Mouse (Mus musculus): ENCODE measurements around the gene Klhl21. TPM values are rescaled to one million over a fixed set of nuclear protein-coding genes. Genes with fewer than 3 reads are reported as not detected.

Gene Klhl21
- polyA plus RNA-seq, 1 experiment from 2014 or later = 12.5 TPM

DNA sequence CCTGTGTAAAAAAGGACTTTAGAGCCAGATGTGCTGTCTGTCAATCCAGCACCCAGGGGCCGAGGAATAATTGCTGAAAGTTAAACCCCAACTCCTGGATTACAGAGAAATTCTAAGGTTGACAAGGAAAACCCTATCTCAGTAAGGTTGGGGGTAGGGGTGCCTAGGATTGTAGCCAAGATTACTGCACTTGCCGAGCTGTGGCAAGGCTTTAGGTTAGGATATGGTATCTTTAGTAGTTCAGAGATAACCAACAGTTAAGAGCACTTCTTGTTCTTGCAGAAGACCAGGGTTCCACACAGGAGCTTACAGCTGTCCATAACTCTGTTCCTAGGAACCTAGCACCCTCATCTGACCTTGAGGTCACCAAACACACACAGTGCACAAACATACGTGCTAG, 10.9 kb upstream of the Klhl21 start:
- Histone ChIP-seq H3K4me1 (peaks cover 32% of the 10 kb centered on the region), H3K27me3 (no peaks in the 10 kb centered on the region), H3K4me2 (peak overlapping the region; percentile 88), H3K9me3 (replicated peaks) (no peaks in the 10 kb centered on the region), H3K4me3 (replicated peaks) (peak overlapping the region; percentile 98), H3K36me3 (peaks cover 11% of the 10 kb centered on the region), H3K9ac (0 out of 2 replicates have a peak overlapping the region, but pooled peaks have one; percentile 80), H3K27ac (no peak overlapping the region)
- no peak for ATAC-seq (replicated peaks; ENCODE audit: low FRiP score)
- WGBS = 72% methylated on average over 3 of the region's 3 CpGs

DNA sequence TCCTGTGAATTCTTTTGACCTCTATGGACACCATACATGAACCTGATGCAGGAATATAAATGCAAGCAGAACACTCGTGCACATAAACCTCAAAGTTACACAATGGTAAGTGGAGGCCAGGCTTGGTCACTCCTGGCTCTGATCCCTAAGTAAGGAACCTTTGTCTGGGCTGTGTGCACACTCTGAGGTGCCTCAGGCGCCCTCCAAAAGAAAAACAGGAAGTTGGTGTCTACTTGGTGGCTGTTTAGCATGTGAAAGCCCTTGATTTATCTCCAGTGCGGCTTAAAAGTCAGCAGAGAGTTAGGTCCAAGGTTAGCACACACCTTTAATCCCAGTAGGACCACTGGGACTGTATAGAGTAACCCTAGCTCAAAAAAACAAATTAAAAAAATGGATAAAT, 9.1 kb upstream of the Klhl21 start:
- H3K4me2 ChIP-seq = no peak overlapping the region
- H3K36me3 ChIP-seq = no peaks in the 10 kb centered on the region
- peaks cover 17% of the 10 kb centered on the region for H3K4me1 ChIP-seq
- no peak for ATAC-seq (replicated peaks; ENCODE audit: low FRiP score)
- no peak overlapping the region for H3K9ac ChIP-seq
- 57% methylated on average over 3 of the region's 3 CpGs for WGBS
- H3K4me3 ChIP-seq (replicated peaks) = no peak overlapping the region
- no peaks in the 10 kb centered on the region for H3K27me3 ChIP-seq
- H3K9me3 ChIP-seq (replicated peaks) = no peaks in the 10 kb centered on the region
- no peak overlapping the region for H3K27ac ChIP-seq

DNA sequence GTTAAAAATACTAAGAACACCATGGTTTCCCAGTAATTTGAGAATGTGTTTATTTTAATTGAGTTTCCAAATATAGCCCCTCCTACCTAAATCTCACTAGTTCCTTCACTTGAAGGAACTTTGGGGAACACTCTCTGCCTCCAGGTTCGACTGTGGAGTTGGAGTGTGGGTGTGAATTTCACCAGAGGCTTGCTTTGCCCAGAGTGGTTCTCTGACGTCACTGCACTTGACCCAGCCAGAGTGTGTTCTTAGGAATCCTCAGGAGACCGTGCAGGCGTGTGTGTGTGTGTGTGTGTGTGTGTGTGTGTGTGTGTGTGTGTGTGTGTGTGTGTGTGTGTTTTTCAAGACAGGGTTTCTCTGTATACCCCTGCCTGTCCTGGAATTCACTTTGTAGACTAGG, 7.7 kb upstream of the Klhl21 start:
- peaks cover 15% of the 10 kb centered on the region for H3K4me1 ChIP-seq
- no peaks in the 10 kb centered on the region for H3K9me3 ChIP-seq (replicated peaks)
- ATAC-seq (replicated peaks; ENCODE audit: low FRiP score) = no peak
- 23% methylated on average over 4 of the region's 4 CpGs for WGBS
- H3K36me3 ChIP-seq = no peaks in the 10 kb centered on the region
- no peak overlapping the region for H3K9ac ChIP-seq
- no peak overlapping the region for H3K4me3 ChIP-seq (replicated peaks)
- H3K4me2 ChIP-seq = no peak overlapping the region
- H3K27me3 ChIP-seq = no peaks in the 10 kb centered on the region
- no peak overlapping the region for H3K27ac ChIP-seq

GRCm38 (mm10) chr4:152001335-152001734, 7.3 kb upstream of the Klhl21 start:
- H3K9me3 ChIP-seq (replicated peaks) = no peaks in the 10 kb centered on the region
- ATAC-seq (replicated peaks; ENCODE audit: low FRiP score) = no peak
- H3K4me1 ChIP-seq = peaks cover 15% of the 10 kb centered on the region
- no peak overlapping the region for H3K4me3 ChIP-seq (replicated peaks)
- no peaks in the 10 kb centered on the region for H3K36me3 ChIP-seq
- H3K4me2 ChIP-seq = no peak overlapping the region
- no peak overlapping the region for H3K9ac ChIP-seq
- no peaks in the 10 kb centered on the region for H3K27me3 ChIP-seq
- no peak overlapping the region for H3K27ac ChIP-seq
- WGBS = 69% methylated on average over 4 of the region's 4 CpGs

DNA sequence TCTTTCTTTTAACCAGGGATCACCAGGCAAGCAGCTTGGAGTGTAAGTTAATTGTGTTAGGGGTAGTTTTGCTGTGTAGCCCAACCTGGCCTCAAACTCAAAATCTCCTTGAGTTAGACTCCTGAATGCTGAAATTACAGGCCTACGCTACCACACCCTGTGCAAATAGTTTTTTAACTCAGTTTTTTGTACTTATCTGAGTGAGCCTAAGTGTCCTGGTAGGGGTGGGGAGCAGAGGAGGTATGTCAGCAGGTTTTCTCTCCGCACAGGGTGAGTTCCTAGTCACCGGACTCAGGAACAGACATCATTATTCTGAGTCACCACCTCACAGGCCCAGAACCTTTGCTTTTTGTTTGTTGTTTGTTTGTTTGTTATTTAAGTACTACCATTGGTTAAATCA, 6.5 kb upstream of the Klhl21 start:
- H3K27ac ChIP-seq = no peak overlapping the region

DNA sequence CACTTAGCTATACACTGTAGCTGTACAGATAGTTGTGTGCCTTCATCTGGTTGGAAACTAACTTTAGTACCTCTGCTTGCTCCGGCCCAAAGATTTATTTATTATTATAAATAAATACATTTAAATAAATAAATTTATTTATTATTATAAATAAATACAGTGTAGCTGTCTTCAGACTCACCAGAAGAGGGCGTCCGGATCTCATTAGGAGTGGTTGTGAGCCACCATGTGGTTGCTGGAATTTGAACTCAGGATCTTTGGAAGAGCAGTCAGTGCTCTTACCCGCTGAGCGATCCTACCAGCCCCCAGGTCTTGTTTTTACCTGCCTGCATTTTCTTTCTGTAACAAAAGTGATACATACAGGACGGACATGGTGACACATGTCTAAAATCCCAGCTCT, 2.5 kb upstream of the Klhl21 start:
- ATAC-seq (replicated peaks; ENCODE audit: low FRiP score) = no peak
- no peak overlapping the region for H3K4me3 ChIP-seq (replicated peaks)
- no peaks in the 10 kb centered on the region for H3K9me3 ChIP-seq (replicated peaks)
- no peaks in the 10 kb centered on the region for H3K27me3 ChIP-seq
- H3K36me3 ChIP-seq = no peaks in the 10 kb centered on the region
- H3K4me2 ChIP-seq = no peak overlapping the region
- H3K9ac ChIP-seq = no peak overlapping the region
- 81% methylated on average over 6 of the region's 6 CpGs for WGBS
- no peak overlapping the region for H3K27ac ChIP-seq
- peaks cover 42% of the 10 kb centered on the region for H3K4me1 ChIP-seq

More for the DNA sequence above, 6.5 kb upstream of the Klhl21 start:
- WGBS = 95% methylated on average over 3 of the region's 3 CpGs
- Histone ChIP-seq H3K4me3 (replicated peaks) (no peak overlapping the region), H3K9ac (no peak overlapping the region), H3K36me3 (no peaks in the 10 kb centered on the region), H3K27me3 (no peaks in the 10 kb centered on the region), H3K4me1 (peaks cover 21% of the 10 kb centered on the region), H3K4me2 (no peak overlapping the region), H3K9me3 (replicated peaks) (no peaks in the 10 kb centered on the region)
- ATAC-seq (replicated peaks; ENCODE audit: low FRiP score) = no peak

- no peak overlapping the region for H3K4me2 ChIP-seq
- H3K27me3 ChIP-seq = no peaks in the 10 kb centered on the region
- ATAC-seq (replicated peaks; ENCODE audit: low FRiP score) = no peak
- WGBS = 46% methylated on average over 3 of the region's 3 CpGs
- H3K27ac ChIP-seq = no peak overlapping the region
- peaks cover 48% of the 10 kb centered on the region for H3K4me1 ChIP-seq
- no peaks in the 10 kb centered on the region for H3K36me3 ChIP-seq
- no peak overlapping the region for H3K4me3 ChIP-seq (replicated peaks)
- H3K9me3 ChIP-seq (replicated peaks) = no peaks in the 10 kb centered on the region
- H3K9ac ChIP-seq = no peak overlapping the region
Measured at GRCm38 (mm10) chr4:152006812-152007211, 1.8 kb upstream of the Klhl21 start.

- Histone ChIP-seq H3K4me2 (peak overlapping the region; percentile 94), H3K27ac (peak overlapping the region; percentile 91), H3K4me3 (replicated peaks) (peak overlapping the region; percentile 85), H3K4me1 (peaks cover 49% of the 10 kb centered on the region), H3K9ac (peak overlapping the region; percentile 67; the same call in 1 of the 2 replicates), H3K36me3 (peaks cover 6% of the 10 kb centered on the region), H3K27me3 (no peaks in the 10 kb centered on the region), H3K9me3 (replicated peaks) (no peaks in the 10 kb centered on the region)
- 6% methylated on average over 8 of the region's 8 CpGs for WGBS
- ATAC-seq (replicated peaks; ENCODE audit: low FRiP score) = no peak
Measured at GRCm38 (mm10) chr4:152007481-152008147, 989 bp upstream of the Klhl21 start.

DNA sequence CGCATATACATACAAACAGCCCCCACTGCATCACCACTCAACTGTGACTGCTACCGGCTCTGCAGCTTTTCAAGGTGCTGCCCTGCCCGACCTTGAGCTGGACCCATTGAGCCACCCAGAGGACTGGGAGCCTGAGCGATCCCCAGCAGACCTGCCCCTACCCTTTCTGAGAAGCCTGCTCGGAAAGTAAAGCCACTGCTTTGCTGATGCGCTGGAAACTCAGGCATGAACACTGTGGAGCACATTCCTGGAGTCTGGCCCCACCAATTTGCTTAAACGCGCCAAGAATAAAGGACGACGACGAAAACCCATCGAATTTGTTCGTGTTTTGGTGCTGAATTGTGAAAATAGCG, 479 bp upstream of the Klhl21 start:
- no peaks in the 10 kb centered on the region for H3K27me3 ChIP-seq
- H3K4me2 ChIP-seq = peak overlapping the region; percentile 94
- H3K4me3 ChIP-seq (replicated peaks) = peak overlapping the region; percentile 85
- under 1% methylated on average over 14 of the region's 14 CpGs for WGBS
- H3K9me3 ChIP-seq (replicated peaks) = no peaks in the 10 kb centered on the region
- ATAC-seq (replicated peaks; ENCODE audit: low FRiP score) = peak; percentile 5; the same call in 1 of the 2 replicates
- peak overlapping the region; percentile 67 for H3K9ac ChIP-seq
- peak overlapping the region; percentile 91 for H3K27ac ChIP-seq
- peaks cover 11% of the 10 kb centered on the region for H3K36me3 ChIP-seq
- H3K4me1 ChIP-seq = peaks cover 54% of the 10 kb centered on the region

DNA sequence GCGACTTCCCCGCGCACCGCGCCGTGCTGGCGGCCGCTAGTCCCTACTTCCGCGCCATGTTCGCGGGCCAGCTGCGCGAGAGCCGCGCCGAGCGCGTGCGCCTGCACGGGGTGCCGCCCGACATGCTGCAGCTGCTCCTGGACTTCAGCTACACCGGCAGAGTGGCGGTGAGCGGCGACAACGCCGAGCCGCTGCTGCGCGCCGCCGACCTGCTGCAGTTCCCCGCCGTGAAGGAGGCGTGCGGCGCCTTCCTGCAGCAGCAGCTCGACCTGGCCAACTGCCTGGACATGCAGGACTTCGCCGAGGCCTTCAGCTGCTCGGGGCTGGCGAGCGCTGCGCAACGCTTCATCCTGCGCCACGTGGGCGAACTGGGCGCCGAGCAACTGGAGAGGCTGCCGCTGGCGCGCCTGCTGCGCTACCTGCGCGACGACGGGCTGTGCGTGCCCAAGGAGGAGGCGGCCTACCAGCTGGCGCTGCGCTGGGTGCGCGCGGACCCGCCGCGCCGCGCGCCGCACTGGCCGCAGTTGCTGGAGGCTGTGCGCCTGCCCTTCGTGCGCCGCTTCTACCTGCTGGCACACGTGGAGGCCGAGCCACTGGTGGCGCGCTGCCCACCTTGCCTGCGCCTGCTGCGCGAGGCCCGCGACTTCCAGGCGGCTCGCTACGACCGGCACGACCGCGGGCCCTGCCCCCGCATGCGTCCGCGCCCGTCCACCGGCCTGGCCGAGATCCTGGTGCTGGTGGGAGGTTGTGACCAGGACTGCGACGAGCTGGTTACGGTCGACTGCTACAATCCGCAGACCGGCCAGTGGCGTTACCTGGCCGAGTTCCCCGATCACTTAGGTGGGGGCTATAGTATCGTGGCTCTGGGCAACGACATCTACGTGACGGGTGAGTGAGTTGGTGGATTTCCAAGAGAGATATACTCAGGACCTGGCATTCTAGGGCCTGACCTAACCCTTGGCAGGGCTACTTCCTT, 761 bp downstream of the Klhl21 start:
- H3K27ac ChIP-seq = peak overlapping the region; percentile 91
- H3K9ac ChIP-seq = peak overlapping the region; percentile 67
- no peaks in the 10 kb centered on the region for H3K27me3 ChIP-seq
- H3K4me2 ChIP-seq = peak overlapping the region; percentile 94
- H3K36me3 ChIP-seq = peaks cover 23% of the 10 kb centered on the region
- WGBS = under 1% methylated on average over 115 of the region's 115 CpGs
- peak overlapping the region; percentile 85 for H3K4me3 ChIP-seq (replicated peaks)
- ATAC-seq (replicated peaks; ENCODE audit: low FRiP score) = peak; percentile 66
- H3K4me1 ChIP-seq = peaks cover 55% of the 10 kb centered on the region
- no peaks in the 10 kb centered on the region for H3K9me3 ChIP-seq (replicated peaks)

GRCm38 (mm10) chr4:152010091-152010706, 1.6 kb downstream of the Klhl21 start:
- Histone ChIP-seq H3K4me2 (peak overlapping the region; percentile 94), H3K27me3 (no peaks in the 10 kb centered on the region), H3K4me1 (peaks cover 55% of the 10 kb centered on the region), H3K9ac (peak overlapping the region; percentile 67), H3K36me3 (peaks cover 32% of the 10 kb centered on the region), H3K9me3 (replicated peaks) (no peaks in the 10 kb centered on the region), H3K27ac (peak overlapping the region; percentile 91), H3K4me3 (replicated peaks) (peak overlapping the region; percentile 85)
- peak; percentile 19 for ATAC-seq (replicated peaks; ENCODE audit: low FRiP score)
- WGBS = 3% methylated on average over 10 of the region's 10 CpGs

DNA sequence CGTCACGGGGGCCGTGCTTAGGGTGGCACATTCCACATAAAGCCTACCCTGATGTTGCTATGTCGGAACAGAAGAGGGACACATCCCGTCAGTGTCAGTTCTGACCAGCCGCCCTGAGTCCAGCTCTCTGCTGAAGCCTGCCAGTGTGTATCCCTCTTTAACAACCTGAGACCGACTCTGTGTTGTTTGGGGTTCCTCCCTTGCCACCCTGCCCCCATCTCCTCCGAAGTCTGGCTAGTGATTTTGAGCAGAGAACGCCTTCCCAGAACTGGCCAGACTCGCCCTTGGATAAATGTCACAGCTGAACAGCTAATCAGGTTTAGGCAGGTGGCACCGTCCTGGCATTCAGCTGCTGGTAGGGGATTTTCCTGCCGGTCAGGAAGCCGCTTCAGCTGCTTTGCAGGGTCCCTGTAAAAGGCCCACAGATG, 2.1 kb downstream of the Klhl21 start:
- Histone ChIP-seq H3K4me3 (replicated peaks) (peak overlapping the region; percentile 85), H3K9me3 (replicated peaks) (no peaks in the 10 kb centered on the region), H3K36me3 (peaks cover 37% of the 10 kb centered on the region), H3K9ac (peak overlapping the region; percentile 67), H3K27me3 (no peaks in the 10 kb centered on the region), H3K4me1 (peaks cover 55% of the 10 kb centered on the region), H3K27ac (peak overlapping the region; percentile 91; the same call in 1 of the 2 replicates), H3K4me2 (peak overlapping the region; percentile 94)
- 15% methylated on average over 13 of the region's 13 CpGs for WGBS
- ATAC-seq (replicated peaks; ENCODE audit: low FRiP score) = no peak

All from kidney, embryonic 15.5 days (tissue).